Mouse (Mus musculus) myocyte (in vitro differentiated cells): ENCODE measurements at regions not wholly inside any gene's neighbourhood (a gene's known extent, or its start where the extent isn't known, plus 50 kb on each side); places are given as distances from the start of the nearest gene placed in this dataset.
A peak's percentile ranks its signal among the peaks of the same experiment; 100 is the strongest.

Source experiments
- H3K27me3 ChIP-seq: one replicate; pipeline ENCODE4 v1.6.1; 2011; ENCODE audit not compliant: control insufficient read depth, insufficient read depth, insufficient read length
- H3K36me3 ChIP-seq: one replicate; pipeline ENCODE4 v1.6.1; 2011; ENCODE audit not compliant: control insufficient read depth, insufficient read depth
- H3K4me2 ChIP-seq: one replicate; pipeline ENCODE4 v1.6.1; 2011; ENCODE audit warnings: low read depth, control low read depth
- H3K4me3 ChIP-seq: one replicate; pipeline ENCODE4 v1.5.1; 2011; ENCODE audit warnings: mild to moderate bottlenecking, control low read depth, moderate library complexity
- H3K79me2 ChIP-seq: one replicate; pipeline ENCODE4 v1.6.1; 2011; ENCODE audit not compliant: control insufficient read depth, insufficient read depth
- H3ac ChIP-seq: one replicate; pipeline ENCODE4 v1.6.1; 2011; ENCODE audit not compliant: control insufficient read depth, insufficient read length
- CEBPB ChIP-seq: IDR thresholded peaks from 2 replicates; pipeline ENCODE4 v1.6.1; 2011; ENCODE audit warnings: mild to moderate bottlenecking, moderate library complexity; ENCODE audit not compliant: poor library complexity, insufficient read depth, severe bottlenecking
- E2F4 ChIP-seq: IDR thresholded peaks from one replicate; pipeline ENCODE4 v1.6.1; 2011; ENCODE audit warnings: mild to moderate bottlenecking, control low read depth, moderate library complexity; ENCODE audit not compliant: insufficient read depth
- MAX ChIP-seq: IDR thresholded peaks from one replicate; pipeline ENCODE4 v1.6.1; 2011; ENCODE audit warnings: low read depth, mild to moderate bottlenecking, control low read depth
- MYOD1 ChIP-seq, 3 experiments: IDR thresholded peaks; one replicate each; pipeline ENCODE4 v1.6.1; 2011; ENCODE audit warnings: control low read depth in 2 of 3, low read depth in 2 of 3, mild to moderate bottlenecking in 2 of 3, moderate library complexity in 1 of 3; ENCODE audit not compliant: insufficient read length in 2 of 3, control insufficient read depth in 1 of 3
- MYOG ChIP-seq, 3 experiments: IDR thresholded peaks; one replicate each; pipeline ENCODE4 v1.6.1; 2011; ENCODE audit warnings: control low read depth in 2 of 3, low read depth in 2 of 3, mild to moderate bottlenecking in 2 of 3; ENCODE audit not compliant: insufficient read length in 2 of 3, control insufficient read depth in 1 of 3, insufficient read depth in 1 of 3
- POLR2A ChIP-seq: IDR thresholded peaks from one replicate; pipeline ENCODE4 v1.6.1; 2011; ENCODE audit warnings: low read depth, mild to moderate bottlenecking, control low read depth, moderate library complexity; ENCODE audit not compliant: insufficient read length
- POLR2AphosphoS2 ChIP-seq: IDR thresholded peaks from one replicate; pipeline ENCODE4 v1.6.1; 2011; ENCODE audit warnings: low read depth, control low read depth; ENCODE audit not compliant: insufficient read length
- REST ChIP-seq: IDR thresholded peaks from one replicate; pipeline ENCODE4 v1.6.1; 2011; ENCODE audit warnings: mild to moderate bottlenecking, control low read depth, moderate library complexity; ENCODE audit not compliant: insufficient read depth, insufficient read length
- SRF ChIP-seq: IDR thresholded peaks from one replicate; pipeline ENCODE4 v1.6.1; 2011; ENCODE audit warnings: low read depth; ENCODE audit not compliant: control insufficient read depth, insufficient read length
- TCF12 ChIP-seq: IDR thresholded peaks from one replicate; pipeline ENCODE4 v1.6.1; 2011; ENCODE audit warnings: mild to moderate bottlenecking, control low read depth; ENCODE audit not compliant: poor library complexity, insufficient read depth, severe bottlenecking
- TCF3 ChIP-seq: IDR thresholded peaks from one replicate; pipeline ENCODE4 v1.6.1; 2011; ENCODE audit warnings: low read depth, control low read depth; ENCODE audit not compliant: insufficient read length
- USF1 ChIP-seq: IDR thresholded peaks from one replicate; pipeline ENCODE4 v1.6.1; 2011; ENCODE audit warnings: low read depth, mild to moderate bottlenecking, control low read depth, moderate library complexity

DNA sequence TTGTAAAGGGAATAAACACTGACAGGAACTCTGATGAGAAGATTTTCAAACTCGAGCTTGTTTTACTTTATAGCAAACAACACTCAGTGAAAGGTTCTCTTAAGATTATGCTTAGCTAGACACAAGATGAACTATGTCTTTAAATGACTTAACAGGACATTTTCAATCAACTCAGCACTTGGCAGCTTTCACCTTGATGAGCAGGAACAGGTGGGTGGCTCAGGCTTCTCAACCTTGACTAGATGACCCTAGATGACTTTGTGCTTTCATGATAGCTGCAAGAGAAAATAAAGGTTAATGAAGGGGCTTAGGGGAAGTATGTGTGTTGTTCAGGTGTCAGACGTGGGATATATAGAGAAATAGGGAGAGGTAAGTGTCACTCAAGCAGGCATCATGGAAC lies 728.1 kb upstream of the 4930444P10Rik start:
- no peak overlapping the region for H3ac ChIP-seq
- no peaks in the 10 kb centered on the region for H3K79me2 ChIP-seq
- H3K36me3 ChIP-seq = no peaks in the 10 kb centered on the region
- H3K4me2 ChIP-seq = peak overlapping the region; percentile 2
- no peaks in the 10 kb centered on the region for H3K27me3 ChIP-seq
- TF ChIP-seq MYOD1 (IDR thresholded peaks at IDR 0.05; ENCODE audit: control insufficient read depth in 1 of 3, insufficient read length in 2 of 3, low read depth in 2 of 3) (peak; percentile 35 to 71 (median 47)), SRF (no peak)
- H3K4me3 ChIP-seq = no peak overlapping the region

DNA sequence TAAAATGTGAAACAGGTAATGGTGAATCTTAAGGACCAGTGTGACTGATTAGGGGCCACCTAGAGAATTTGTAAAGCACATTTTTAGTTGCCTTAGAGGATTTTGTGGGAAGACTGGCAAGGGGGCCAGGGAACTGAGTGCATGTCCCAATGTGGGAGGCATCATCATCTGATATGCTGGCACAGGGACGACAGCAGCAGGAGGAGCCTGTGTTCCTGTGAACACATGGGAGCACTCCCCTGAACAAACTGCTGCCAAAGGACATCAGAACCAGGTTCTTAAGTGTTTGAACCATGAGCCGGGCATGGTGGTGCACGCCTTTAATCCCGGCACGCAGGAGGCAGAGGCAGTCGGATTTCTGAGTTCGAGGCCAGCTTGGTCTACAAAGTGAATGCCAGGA lies 723.4 kb upstream of the 4930444P10Rik start:
- no peak for TF ChIP-seq MAX
- no peak for TF ChIP-seq REST
- TF ChIP-seq MYOD1 (IDR thresholded peaks at IDR 0.05; ENCODE audit: control insufficient read depth in 1 of 3, insufficient read length in 2 of 3, low read depth in 2 of 3) = no peak
- no peak for TF ChIP-seq TCF3
- TF ChIP-seq POLR2AphosphoS2 = no peak
- TF ChIP-seq TCF12 = no peak
- TF ChIP-seq SRF = no peak
- no peak for TF ChIP-seq POLR2A
- TF ChIP-seq CEBPB = no peak
- no peak for TF ChIP-seq MYOG (IDR thresholded peaks at IDR 0.05; ENCODE audit: control insufficient read depth in 1 of 3, insufficient read depth in 1 of 3, insufficient read length in 2 of 3, low read depth in 2 of 3)
- H3K4me2 ChIP-seq = no peak overlapping the region
- no peak overlapping the region for H3ac ChIP-seq
- no peaks in the 10 kb centered on the region for H3K27me3 ChIP-seq
- H3K36me3 ChIP-seq = no peaks in the 10 kb centered on the region
- H3K79me2 ChIP-seq = no peaks in the 10 kb centered on the region
- no peak overlapping the region for H3K4me3 ChIP-seq

- Histone ChIP-seq H3ac (no peak overlapping the region), H3K36me3 (no peaks in the 10 kb centered on the region), H3K27me3 (no peaks in the 10 kb centered on the region), H3K4me2 (no peak overlapping the region), H3K4me3 (no peak overlapping the region), H3K79me2 (no peaks in the 10 kb centered on the region)
- TF ChIP-seq MYOG (IDR thresholded peaks at IDR 0.05; ENCODE audit: control insufficient read depth in 1 of 3, insufficient read depth in 1 of 3, insufficient read length in 2 of 3, low read depth in 2 of 3) = no peak
- TF ChIP-seq POLR2A = no peak
- no peak for TF ChIP-seq TCF12
- no peak for TF ChIP-seq REST
- TF ChIP-seq MYOD1 (IDR thresholded peaks at IDR 0.05; ENCODE audit: control insufficient read depth in 1 of 3, insufficient read length in 2 of 3, low read depth in 2 of 3) = no peak
- TF ChIP-seq E2F4 = no peak
- no peak for TF ChIP-seq TCF3
- TF ChIP-seq CEBPB = no peak
- TF ChIP-seq MAX = no peak
- TF ChIP-seq POLR2AphosphoS2 = no peak
Measured at GRCm38 (mm10) chr1:16815731-16816130, 722.6 kb upstream of the 4930444P10Rik start.

- no peak overlapping the region for H3K4me3 ChIP-seq
- no peaks in the 10 kb centered on the region for H3K27me3 ChIP-seq
- no peak overlapping the region for H3ac ChIP-seq
- no peaks in the 10 kb centered on the region for H3K79me2 ChIP-seq
- peak overlapping the region; percentile 40 for H3K4me2 ChIP-seq
- no peaks in the 10 kb centered on the region for H3K36me3 ChIP-seq
- peak; percentile 47; the same call in 1 of the 2 replicates for TF ChIP-seq CEBPB
- no peak for TF ChIP-seq MYOD1 (IDR thresholded peaks at IDR 0.05; ENCODE audit: control insufficient read depth in 1 of 3, insufficient read length in 2 of 3, low read depth in 2 of 3)
Measured at GRCm38 (mm10) chr1:16809370-16810150, 716.4 kb upstream of the 4930444P10Rik start.

DNA sequence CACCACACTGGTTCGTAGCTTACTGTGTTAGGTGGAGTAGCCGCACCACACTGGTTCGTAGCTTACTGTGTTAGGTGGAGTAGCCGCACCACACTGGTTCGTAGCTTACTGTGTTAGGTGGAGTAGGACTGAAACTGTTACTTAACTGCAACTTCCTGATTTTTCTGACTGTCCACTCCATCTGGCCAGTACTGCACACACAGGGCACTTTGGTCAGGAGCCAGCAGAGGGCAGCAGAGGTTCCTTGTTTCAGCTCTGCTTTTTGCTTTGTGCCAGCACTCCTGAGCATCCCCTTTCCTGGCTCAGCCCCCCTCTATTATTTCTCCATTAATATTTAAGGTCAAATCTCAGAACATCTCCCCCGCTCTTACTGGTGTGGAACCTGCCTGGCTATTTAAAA lies 705.2 kb upstream of the 4930444P10Rik start:
- TF ChIP-seq MYOD1 (IDR thresholded peaks at IDR 0.05; ENCODE audit: control insufficient read depth in 1 of 3, insufficient read length in 2 of 3, low read depth in 2 of 3) (no peak), USF1 (no peak), E2F4 (no peak), POLR2AphosphoS2 (no peak), REST (no peak), POLR2A (no peak), TCF12 (no peak), CEBPB (no peak), MYOG (IDR thresholded peaks at IDR 0.05; ENCODE audit: control insufficient read depth in 1 of 3, insufficient read depth in 1 of 3, insufficient read length in 2 of 3, low read depth in 2 of 3) (no peak), SRF (no peak), TCF3 (no peak), MAX (no peak)
- no peaks in the 10 kb centered on the region for H3K27me3 ChIP-seq
- H3K4me2 ChIP-seq = no peak overlapping the region
- no peak overlapping the region for H3ac ChIP-seq
- H3K36me3 ChIP-seq = no peaks in the 10 kb centered on the region
- no peak overlapping the region for H3K4me3 ChIP-seq
- H3K79me2 ChIP-seq = no peaks in the 10 kb centered on the region
